Mouse (Mus musculus) ES-Bruce4 (cell line): ENCODE measurements around the gene Igf1r. TPM values are rescaled to one million over a fixed set of nuclear protein-coding genes. Genes with fewer than 3 reads are reported as not detected.

Source experiments
- H3K27ac ChIP-seq: 2 replicates; pipeline ENCODE4 v1.5.1; 2012; ENCODE audit warnings: low read length, inconsistent platforms; ENCODE audit not compliant: insufficient read depth
- H3K27me3 ChIP-seq: 2 replicates; pipeline ENCODE4 v1.6.1; 2012; ENCODE audit warnings: mild to moderate bottlenecking, low read length, inconsistent platforms; ENCODE audit not compliant: control insufficient read depth, poor library complexity, insufficient read depth, severe bottlenecking
- H3K36me3 ChIP-seq: 2 replicates; pipeline ENCODE4 v1.6.1; 2012; ENCODE audit warnings: inconsistent platforms, mild to moderate bottlenecking, low read length, moderate library complexity; ENCODE audit not compliant: control insufficient read depth, poor library complexity, insufficient read depth, severe bottlenecking
- H3K4me1 ChIP-seq: one replicate; pipeline ENCODE4 v1.8.1; 2011; ENCODE audit warnings: low read length; ENCODE audit not compliant: control insufficient read depth, insufficient read depth
- H3K4me3 ChIP-seq: 2 replicates; pipeline ENCODE4 v1.5.1; 2011; ENCODE audit warnings: low read depth, mild to moderate bottlenecking, low read length
- H3K9ac ChIP-seq: 2 replicates; pipeline ENCODE4 v1.6.1; 2012; ENCODE audit warnings: low read depth, mild to moderate bottlenecking, inconsistent platforms; ENCODE audit not compliant: poor library complexity, severe bottlenecking
- H3K9me3 ChIP-seq: replicated peaks from 2 replicates; pipeline ENCODE4 v1.6.1; 2012; ENCODE audit warnings: mild to moderate bottlenecking, low read length, inconsistent platforms; ENCODE audit not compliant: control insufficient read depth, poor library complexity, insufficient read depth, severe bottlenecking
- CTCF ChIP-seq: IDR thresholded peaks from one replicate; pipeline ENCODE4 v1.8.1; 2011; ENCODE audit warnings: low read depth, low read length
- EP300 ChIP-seq: IDR thresholded peaks from 2 replicates; pipeline ENCODE4 v1.6.1; 2011; ENCODE audit warnings: low read depth, low read length; ENCODE audit not compliant: insufficient read depth
- POLR2A ChIP-seq: IDR thresholded peaks from one replicate; pipeline ENCODE4 v1.8.1; 2011; ENCODE audit warnings: low read length; ENCODE audit not compliant: insufficient read depth
- polyA plus RNA-seq: library from polyadenylated mRNA; stranded (reverse); fragments of >200 nt; gene quantifications from 2 replicates; pipeline ENCODE4 v1.2.4, GENCODE M21; 2011; ENCODE audit warnings: low read depth; ENCODE audit not compliant: missing spikeins, insufficient read depth, insufficient read length

The Igf1r gene
- polyA plus RNA-seq, 1 experiment = 58.4 TPM

DNA sequence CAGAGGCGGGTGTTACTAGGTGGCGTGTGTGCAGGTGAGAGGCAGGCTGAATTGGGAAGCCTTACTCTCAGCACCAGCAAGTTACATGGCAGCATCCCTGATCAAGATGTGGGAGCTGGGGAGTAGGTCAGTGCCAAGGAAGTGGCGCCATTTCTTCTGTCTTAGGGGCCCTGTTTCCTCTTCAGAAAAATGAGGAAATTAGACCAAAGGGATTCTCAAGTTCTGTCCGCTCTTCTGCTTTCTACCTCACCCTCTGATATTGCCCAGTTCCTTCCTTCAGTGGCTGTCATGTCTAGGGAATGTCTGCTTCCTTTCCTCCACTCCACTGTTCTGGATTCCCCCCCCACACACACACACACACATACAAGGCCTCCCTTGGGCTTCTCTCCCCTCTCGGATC is 48.6 kb downstream of the Igf1r start:
- no peak overlapping the region for H3K4me3 ChIP-seq
- H3K27ac ChIP-seq = no peak overlapping the region
- H3K36me3 ChIP-seq = peaks cover 10% of the 10 kb centered on the region; the same call in 1 of the 2 replicates
- no peak for TF ChIP-seq CTCF
- no peak for TF ChIP-seq POLR2A
- TF ChIP-seq EP300 = no peak
- H3K9ac ChIP-seq = no peak overlapping the region
- H3K4me1 ChIP-seq = no peaks in the 10 kb centered on the region
- no peaks in the 10 kb centered on the region for H3K9me3 ChIP-seq
- no peaks in the 10 kb centered on the region for H3K27me3 ChIP-seq

DNA sequence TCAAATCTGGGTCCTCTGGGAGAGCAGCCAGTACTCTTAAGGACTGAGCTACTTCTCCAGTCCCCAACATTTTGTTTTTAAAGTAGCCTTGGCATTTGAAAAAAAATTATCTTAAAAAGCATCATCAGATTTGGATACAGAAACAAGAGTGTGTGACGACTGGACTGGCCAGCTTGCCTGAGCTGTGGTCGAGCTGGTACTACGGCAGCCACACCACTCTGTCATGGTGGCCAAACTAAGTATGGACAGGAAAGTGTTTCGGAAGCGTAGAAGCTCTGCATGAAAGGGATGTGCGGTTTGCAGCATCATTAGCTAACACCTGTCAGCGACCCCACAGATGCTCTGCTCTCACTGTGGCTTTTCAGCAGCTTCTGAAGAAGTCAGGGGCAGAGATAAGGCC is 53.4 kb downstream of the Igf1r start:
- H3K9ac ChIP-seq = no peak overlapping the region
- peaks cover 10% of the 10 kb centered on the region; the same call in 1 of the 2 replicates for H3K36me3 ChIP-seq
- no peak overlapping the region for H3K27ac ChIP-seq
- peaks cover 1% of the 10 kb centered on the region for H3K4me1 ChIP-seq
- no peak for TF ChIP-seq CTCF
- no peak for TF ChIP-seq POLR2A
- no peak for TF ChIP-seq EP300
- H3K9me3 ChIP-seq = no peaks in the 10 kb centered on the region
- no peaks in the 10 kb centered on the region for H3K27me3 ChIP-seq
- no peak overlapping the region for H3K4me3 ChIP-seq

DNA sequence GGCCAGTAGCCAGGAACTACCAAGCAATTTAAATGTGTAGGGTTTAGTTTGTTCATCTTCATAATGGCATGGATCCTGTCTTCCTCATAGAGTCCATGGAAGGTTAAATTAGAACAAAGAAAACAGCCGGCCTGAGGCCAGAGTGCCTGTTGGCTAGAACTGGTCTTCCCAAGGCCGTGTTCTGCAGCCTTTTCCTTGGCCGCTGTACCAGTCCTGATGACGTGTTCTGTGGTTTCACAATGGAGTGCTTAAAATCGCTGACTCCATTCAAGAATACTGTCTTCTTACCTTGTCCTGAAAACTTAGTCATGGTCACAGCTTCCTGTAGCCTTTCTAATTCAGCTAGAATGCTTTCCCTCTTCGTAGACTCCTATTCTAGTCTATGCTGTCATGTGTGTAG is 53.9 kb downstream of the Igf1r start:
- H3K36me3 ChIP-seq = peaks cover 10% of the 10 kb centered on the region; the same call in 1 of the 2 replicates
- no peak overlapping the region for H3K9ac ChIP-seq
- H3K27me3 ChIP-seq = no peaks in the 10 kb centered on the region
- no peak overlapping the region for H3K4me3 ChIP-seq
- no peaks in the 10 kb centered on the region for H3K9me3 ChIP-seq
- H3K4me1 ChIP-seq = peaks cover 1% of the 10 kb centered on the region
- no peak for TF ChIP-seq CTCF
- TF ChIP-seq EP300 = no peak
- TF ChIP-seq POLR2A = no peak
- no peak overlapping the region for H3K27ac ChIP-seq

DNA sequence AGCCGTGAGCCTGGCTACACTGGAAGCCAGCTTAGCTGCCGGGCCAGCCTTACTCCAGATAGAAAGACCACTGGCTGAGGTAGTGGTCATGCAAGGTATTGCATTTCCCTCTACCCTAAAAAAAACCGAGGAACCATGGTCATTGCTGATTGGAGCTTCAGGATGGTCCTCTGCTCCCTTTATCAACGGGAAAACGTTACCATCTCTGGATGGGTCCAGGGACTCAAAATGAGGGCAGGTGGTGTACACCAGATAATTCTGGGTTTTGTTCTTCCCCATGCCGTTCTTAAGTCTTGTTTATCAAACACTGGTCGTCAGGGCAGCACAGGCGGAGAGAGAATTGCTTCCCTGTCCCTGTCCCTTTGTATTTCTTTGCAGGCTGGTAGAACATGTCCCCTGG is 57.0 kb downstream of the Igf1r start:
- Histone ChIP-seq H3K27ac (no peak overlapping the region), H3K9ac (no peak overlapping the region), H3K4me1 (peaks cover 4% of the 10 kb centered on the region), H3K9me3 (no peaks in the 10 kb centered on the region), H3K36me3 (peaks cover 2% of the 10 kb centered on the region; the same call in 1 of the 2 replicates), H3K4me3 (no peak overlapping the region), H3K27me3 (no peaks in the 10 kb centered on the region)
- TF ChIP-seq CTCF (no peak), EP300 (no peak), POLR2A (no peak)

DNA sequence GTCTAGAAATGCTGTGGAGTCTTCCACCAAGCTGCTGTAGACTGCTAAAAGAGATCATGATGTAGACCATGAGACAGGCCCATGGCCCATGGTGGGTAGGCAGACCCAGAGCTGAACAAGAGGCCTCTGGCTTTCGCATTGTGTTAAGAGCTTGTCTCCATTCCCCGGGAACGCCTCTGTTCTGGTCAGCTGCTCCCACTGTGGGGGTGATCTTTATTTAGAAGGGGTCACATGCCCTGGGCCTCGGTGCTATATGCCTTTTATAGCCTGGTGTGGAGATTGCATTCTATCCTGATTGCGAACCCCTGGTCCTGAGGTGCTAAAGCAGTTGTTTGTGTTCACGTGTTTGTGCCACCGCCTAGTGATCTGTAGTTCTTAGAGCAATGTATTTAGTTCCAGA is 57.5 kb downstream of the Igf1r start:
- TF ChIP-seq POLR2A = no peak
- no peak for TF ChIP-seq CTCF
- TF ChIP-seq EP300 = no peak
- no peaks in the 10 kb centered on the region for H3K36me3 ChIP-seq

GRCm38 (mm10) chr7:68010802-68011201 is 58.2 kb downstream of the Igf1r start:
- H3K36me3 ChIP-seq = no peaks in the 10 kb centered on the region
- no peak overlapping the region for H3K9ac ChIP-seq
- H3K4me3 ChIP-seq = no peak overlapping the region
- no peaks in the 10 kb centered on the region for H3K27me3 ChIP-seq
- H3K27ac ChIP-seq = no peak overlapping the region
- TF ChIP-seq EP300 = no peak
- no peak for TF ChIP-seq CTCF
- TF ChIP-seq POLR2A = no peak
- peaks cover 4% of the 10 kb centered on the region for H3K4me1 ChIP-seq
- peaks cover 4% of the 10 kb centered on the region for H3K9me3 ChIP-seq

More for the DNA sequence above, 57.5 kb downstream of the Igf1r start:
- Histone ChIP-seq H3K4me3 (no peak overlapping the region), H3K9me3 (no peaks in the 10 kb centered on the region; the same call in 1 of the 2 replicates), H3K9ac (no peak overlapping the region), H3K27ac (no peak overlapping the region), H3K27me3 (no peaks in the 10 kb centered on the region), H3K4me1 (peaks cover 4% of the 10 kb centered on the region)
